Mouse (Mus musculus) NIH3T3 (cell line): Measurements from ENCODE around the gene Mdn1.

Experiments used
- DNase-seq: peaks from one replicate; pipeline ENCODE4 v3.0.0-alpha.2; 2012; ENCODE audit warnings: low read depth

The Mdn1 gene

GRCm38 (mm10) chr4:32787110-32787509, 130.2 kb downstream of the Mdn1 start:
- DNase-seq: no peak

DNA sequence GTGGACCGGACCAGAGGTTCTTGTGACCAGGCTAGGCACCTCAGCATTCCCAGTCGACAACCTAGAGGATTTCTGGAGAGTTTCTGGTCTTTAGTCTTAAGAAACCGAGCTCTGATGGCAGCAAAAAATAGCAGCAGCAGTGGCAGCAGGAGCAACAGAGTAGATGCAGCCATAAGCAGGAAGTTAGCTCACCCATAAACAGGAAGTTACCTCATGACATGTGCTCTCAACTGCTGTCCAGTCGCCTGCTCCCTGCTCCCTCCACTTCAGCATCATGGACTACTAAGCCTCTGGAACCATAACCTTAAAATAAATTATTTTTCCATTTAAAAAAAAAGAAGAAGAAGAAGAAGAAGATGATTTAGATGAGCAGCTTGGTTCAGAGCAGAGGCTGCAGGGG, 132.1 kb downstream of the Mdn1 start:
- no peak for DNase-seq

DNA sequence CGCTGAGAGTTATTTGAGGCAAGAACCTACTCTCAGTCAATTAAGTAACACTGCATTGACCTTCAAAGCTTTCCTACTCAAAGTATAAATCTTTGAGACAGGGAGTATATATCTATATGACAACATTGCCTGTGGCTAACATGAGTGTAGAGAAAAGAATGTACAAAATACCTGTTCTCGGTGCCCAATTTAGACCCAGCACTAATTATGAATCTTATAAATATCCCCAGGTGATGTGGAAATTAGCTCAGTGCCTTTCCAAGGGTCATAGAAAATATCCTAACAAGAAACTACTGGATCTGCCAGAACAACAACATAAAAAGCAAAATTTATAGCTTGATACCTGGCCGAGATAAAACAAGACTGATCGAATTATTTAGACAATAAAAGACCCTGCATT, 142.1 kb downstream of the Mdn1 start:
- no peak for DNase-seq

DNA sequence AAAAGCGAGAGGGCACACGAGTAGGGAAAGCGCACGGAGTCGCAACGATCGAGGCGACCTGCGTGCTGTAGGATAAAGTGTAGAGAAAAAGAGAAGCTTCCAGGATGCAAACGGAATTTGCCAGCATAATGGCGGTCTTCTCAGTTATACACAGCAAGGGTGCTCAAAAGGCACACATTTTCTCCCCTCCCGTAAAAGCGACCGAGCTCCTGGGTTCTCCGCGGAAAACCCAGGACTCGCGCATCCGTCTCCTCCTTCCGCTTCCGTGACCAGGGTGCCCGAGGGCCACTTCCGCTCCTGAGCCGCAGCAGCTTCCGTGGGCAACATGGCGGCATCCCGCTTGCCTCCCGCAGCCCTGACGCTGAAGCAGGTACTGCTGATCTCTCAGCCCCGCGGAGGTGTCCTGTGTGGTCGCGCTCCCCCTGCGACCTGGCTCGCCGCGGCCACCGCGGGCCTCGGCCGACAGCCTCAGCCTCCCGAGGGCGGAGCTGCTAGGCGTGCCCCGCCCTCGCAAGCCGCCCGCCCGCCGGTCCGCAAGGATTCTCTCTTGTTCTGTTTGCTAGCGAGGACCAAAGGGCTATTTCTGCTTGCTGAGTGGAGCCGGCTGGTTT, 143.2 kb downstream of the Mdn1 start, which contains the start of gene Lyrm2:
Gene Lyrm2 (plus strand): TSS at position 288 of the 611 bp plus-strand sequence.
- peak; percentile 82 for DNase-seq

DNA sequence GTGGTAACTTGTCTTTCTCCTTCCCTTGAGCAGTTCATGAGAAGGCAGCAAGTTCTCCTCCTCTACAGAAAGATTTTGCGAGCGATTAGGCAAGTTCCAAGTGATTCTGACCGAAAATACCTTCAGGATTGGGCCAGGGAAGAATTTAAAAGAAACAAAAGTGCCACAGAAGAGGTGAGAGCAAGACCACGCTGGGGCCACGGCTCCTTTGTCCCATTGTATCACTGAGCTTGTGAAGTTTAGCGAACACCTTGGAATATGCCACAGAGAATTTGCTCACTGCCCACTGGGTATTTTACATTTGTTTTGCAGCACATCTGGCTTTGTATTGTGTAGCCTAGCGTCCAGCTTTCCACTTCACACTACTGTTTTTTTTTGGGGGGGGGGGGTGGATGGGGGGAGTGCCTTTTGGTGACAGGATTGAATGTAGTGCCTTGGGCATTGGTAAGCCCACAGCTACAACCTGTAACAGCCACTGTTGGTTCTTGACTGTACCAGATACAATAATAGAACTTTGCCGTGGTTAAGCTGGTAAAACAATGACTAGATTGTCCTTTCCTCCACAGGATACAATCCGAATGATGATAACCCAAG, 143.8 kb downstream of the Mdn1 start:
- DNase-seq: peak; percentile 22

GRCm38 (mm10) chr4:32817478-32817877, 160.6 kb downstream of the Mdn1 start:
- DNase-seq: no peak

DNA sequence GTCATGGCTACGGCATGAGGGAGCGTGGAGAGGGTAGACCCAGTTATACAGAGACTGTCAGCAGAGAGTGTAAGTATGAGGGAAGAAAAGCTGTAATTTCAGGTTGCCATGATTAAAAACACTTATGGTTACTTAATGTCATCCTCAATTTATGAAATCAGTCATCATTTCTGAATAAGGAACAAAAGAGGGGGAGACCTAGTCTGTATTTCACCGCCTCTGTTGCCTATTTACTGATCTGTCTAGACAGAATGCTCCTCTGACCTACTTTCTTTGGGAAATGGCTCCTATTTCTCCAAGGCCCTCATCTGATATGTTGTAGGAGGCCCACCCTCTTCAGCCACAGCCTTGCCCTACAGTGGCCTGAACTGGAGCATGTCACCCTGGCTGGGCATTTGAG, 163.8 kb downstream of the Mdn1 start:
- no peak for DNase-seq

GRCm38 (mm10) chr4:32824254-32824653, 167.3 kb downstream of the Mdn1 start:
- DNase-seq: no peak
